In the genomic region with DNA sequence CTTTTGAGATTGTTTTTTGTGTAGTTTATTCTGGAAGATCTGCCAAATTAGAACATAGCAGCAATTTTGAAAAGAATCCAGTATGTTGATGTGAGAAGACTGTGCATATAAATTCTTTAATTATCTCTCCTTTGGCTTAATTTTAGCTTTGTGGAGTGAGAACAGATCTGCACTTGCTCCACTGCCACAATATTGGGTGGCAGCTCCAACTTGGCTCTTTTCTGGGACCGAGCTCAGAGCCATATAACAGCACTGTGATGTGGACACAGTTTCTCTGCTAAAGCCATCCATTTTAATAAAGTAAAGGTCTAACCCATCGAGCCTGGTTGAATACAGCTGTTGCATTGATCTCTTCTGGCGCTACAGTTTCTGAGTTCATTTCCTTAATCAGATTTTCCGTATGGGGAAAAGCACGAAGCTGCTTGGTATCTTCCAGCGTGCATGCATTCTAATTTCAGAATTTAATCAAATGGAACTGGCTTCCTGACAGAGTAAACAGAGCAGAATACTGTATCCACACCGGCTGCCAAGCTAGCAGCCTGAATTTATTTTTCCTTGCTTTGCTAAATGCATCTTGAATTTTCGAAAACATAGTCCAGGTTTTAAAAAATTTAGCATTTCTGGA, we compare ENCODE assay signal across 14 mouse cellular contexts. TPM values are rescaled to one million over a fixed set of nuclear protein-coding genes. Genes with fewer than 3 reads are reported as not detected.
DNase-seq lines count a peak whose midpoint lies in the region; ATAC-seq and TF ChIP-seq lines count a peak whose summit lies in the region.
"Had no signal": no experiment of that assay in that cellular context is flagged by ENCODE, and none has a peak within 500 bp of the region (broad histone marks: within the 10 kb centered on the region; RNA-seq: fewer than 3 reads in every experiment).

No protein-coding gene starts in this region.

- H3K4me2 ChIP-seq in hindbrain, embryonic 15.5 days: no peak overlapping the region
- no peak overlapping the region for H3K4me2 ChIP-seq in hindbrain, embryonic 16.5 days (ENCODE audit: low read length)
- H3K4me2 ChIP-seq: lung, embryonic 15.5 days had no signal

- no peak for TF ChIP-seq CTCF in lung, adult 2 months (IDR thresholded peaks at IDR 0.05; ENCODE audit: insufficient read depth, low read length)

- no peaks in the 10 kb centered on the region for H3K9me3 ChIP-seq in hindbrain, embryonic 15.5 days
- no peaks in the 10 kb centered on the region for H3K9me3 ChIP-seq in hindbrain, embryonic 16.5 days (ENCODE audit: control insufficient read depth, low read length)
- H3K9me3 ChIP-seq: hindbrain, embryonic 10.5 days; lung, embryonic 15.5 days had no signal

- no peak for TF ChIP-seq POLR2A in lung, adult 2 months (IDR thresholded peaks at IDR 0.05; ENCODE audit: borderline replicate concordance, extremely low read depth, low read depth, low read length)

- peak; percentile 13 to 26 for DNase-seq in cerebellum, postnatal 10 days
- no peak for DNase-seq in cerebellum, postnatal 4 days (ENCODE audit: low spot score in 2 of 2)
- DNase-seq in right cerebral cortex, adult 18-20 months: peak; percentile 7
- no peak for DNase-seq in right cerebral cortex, postnatal 4 days
- DNase-seq in lung, postnatal 36 days: no peak
- no peak for DNase-seq in lung, adult 2 months
- DNase-seq: cerebellum, adult 8-10 months; kidney, adult 18-20 months; liver had no signal

- no peak overlapping the region for H3K9ac ChIP-seq in hindbrain, embryonic 15.5 days
- H3K9ac ChIP-seq in hindbrain, embryonic 16.5 days (ENCODE audit: low read depth, low read length): no peak overlapping the region
- H3K9ac ChIP-seq: lung, embryonic 15.5 days had no signal

- no peaks in the 10 kb centered on the region for H3K27me3 ChIP-seq in hindbrain, embryonic 15.5 days
- no peaks in the 10 kb centered on the region for H3K27me3 ChIP-seq in hindbrain, embryonic 16.5 days (replicated peaks; ENCODE audit: control insufficient read depth, insufficient read depth, low read length)
- H3K27me3 ChIP-seq: CH12.LX had no signal

- no peaks in the 10 kb centered on the region for H3K4me1 ChIP-seq in hindbrain, embryonic 15.5 days (replicated peaks)
- no peaks in the 10 kb centered on the region for H3K4me1 ChIP-seq in hindbrain, embryonic 16.5 days (ENCODE audit: control insufficient read depth, insufficient read depth, low read depth, low read length)
- H3K4me1 ChIP-seq in lung, adult 2 months (ENCODE audit: control insufficient read depth, insufficient read depth, low read length): no peaks in the 10 kb centered on the region
- H3K4me1 ChIP-seq: hindbrain, embryonic 10.5 days; lung, embryonic 15.5 days had no signal

- H3K4me3 ChIP-seq in hindbrain, embryonic 15.5 days: no peak overlapping the region
- H3K4me3 ChIP-seq in hindbrain, embryonic 16.5 days (ENCODE audit: low read length): no peak overlapping the region
- no peak overlapping the region for H3K4me3 ChIP-seq in lung, adult 2 months (replicated peaks; ENCODE audit: extremely low read depth, low read depth, low read length)
- H3K4me3 ChIP-seq: hindbrain, embryonic 10.5 days; lung, embryonic 15.5 days had no signal

- ATAC-seq in hindbrain, embryonic 15.5 days (ENCODE audit: low FRiP score, low read depth): no peak
- no peak for ATAC-seq in hindbrain, embryonic 16.5 days

- no peaks in the 10 kb centered on the region for H3K36me3 ChIP-seq in hindbrain, embryonic 15.5 days
- H3K36me3 ChIP-seq in hindbrain, embryonic 16.5 days (ENCODE audit: control insufficient read depth, insufficient read depth, low read length): no peaks in the 10 kb centered on the region
- H3K36me3 ChIP-seq: hindbrain, embryonic 10.5 days; lung, embryonic 15.5 days had no signal

- WGBS in hindbrain, embryonic 15.5 days: 67% methylated on average over 8 of the region's 8 CpGs
- 63% methylated on average over 8 of the region's 8 CpGs for WGBS in hindbrain, embryonic 16.5 days
- 53% methylated on average over 8 of the region's 8 CpGs for WGBS in lung, adult 2 months

- H3K27ac ChIP-seq in hindbrain, embryonic 15.5 days (replicated peaks): peak overlapping the region; percentile 22; the same call in 1 of the 2 replicates
- no peak overlapping the region for H3K27ac ChIP-seq in hindbrain, embryonic 16.5 days (ENCODE audit: low read depth, low read length)
- H3K27ac ChIP-seq: hindbrain, embryonic 10.5 days; lung, embryonic 15.5 days had no signal

RNA-seq across cellular contexts. Expression of gene Gm5617, which starts 9.6 kb away (rescaled TPM):
- 23.8 and 26.4 TPM in 2 replicates for polyA plus RNA-seq in hindbrain, embryonic 15.5 days (2015; fragmentation: Nextera tagmentation; extraction: Ambion mirVana)
- 20.2 TPM in 2 replicates for polyA plus RNA-seq in hindbrain, embryonic 16.5 days (2015; fragmentation: Nextera tagmentation; extraction: Ambion mirVana)
- polyA plus RNA-seq in lung, adult 2 months (2012; rRNA removed): 58.5 and 60.2 TPM in 2 replicates

RNA-seq across cellular contexts. Expression of gene Rbm7, which starts 9.8 kb away (rescaled TPM):
- polyA plus RNA-seq in hindbrain, embryonic 15.5 days (2015; fragmentation: Nextera tagmentation; extraction: Ambion mirVana): 71.4 and 72.5 TPM in 2 replicates
- 72.0 and 73.1 TPM in 2 replicates for polyA plus RNA-seq in hindbrain, embryonic 16.5 days (2015; fragmentation: Nextera tagmentation; extraction: Ambion mirVana)
- 18.7 and 25.2 TPM in 2 replicates for polyA plus RNA-seq in lung, adult 2 months (2012; rRNA removed)

RNA-seq across cellular contexts. Expression of gene Rexo2, which starts 24.4 kb away (rescaled TPM):
- 110 and 118 TPM in 2 replicates for polyA plus RNA-seq in hindbrain, embryonic 15.5 days (2015; fragmentation: Nextera tagmentation; extraction: Ambion mirVana)
- 116 and 122 TPM in 2 replicates for polyA plus RNA-seq in hindbrain, embryonic 16.5 days (2015; fragmentation: Nextera tagmentation; extraction: Ambion mirVana)
- polyA plus RNA-seq in lung, adult 2 months (2012; rRNA removed): 64.0 and 77.6 TPM in 2 replicates

Comparison
In these comparisons a context has a peak if more than half of its experiments do, and no peak if none do; other contexts are left out.
1. DNase-seq: peak in cerebellum, postnatal 10 days (2 of 2) and right cerebral cortex, adult 18-20 months (single experiment); none in cerebellum, postnatal 4 days (0 of 2), right cerebral cortex, postnatal 4 days (single experiment), lung, postnatal 36 days (single experiment) and lung, adult 2 months (single experiment).